Mouse (Mus musculus): ENCODE data around the gene Tatdn2.

Tatdn2 gene

DNA sequence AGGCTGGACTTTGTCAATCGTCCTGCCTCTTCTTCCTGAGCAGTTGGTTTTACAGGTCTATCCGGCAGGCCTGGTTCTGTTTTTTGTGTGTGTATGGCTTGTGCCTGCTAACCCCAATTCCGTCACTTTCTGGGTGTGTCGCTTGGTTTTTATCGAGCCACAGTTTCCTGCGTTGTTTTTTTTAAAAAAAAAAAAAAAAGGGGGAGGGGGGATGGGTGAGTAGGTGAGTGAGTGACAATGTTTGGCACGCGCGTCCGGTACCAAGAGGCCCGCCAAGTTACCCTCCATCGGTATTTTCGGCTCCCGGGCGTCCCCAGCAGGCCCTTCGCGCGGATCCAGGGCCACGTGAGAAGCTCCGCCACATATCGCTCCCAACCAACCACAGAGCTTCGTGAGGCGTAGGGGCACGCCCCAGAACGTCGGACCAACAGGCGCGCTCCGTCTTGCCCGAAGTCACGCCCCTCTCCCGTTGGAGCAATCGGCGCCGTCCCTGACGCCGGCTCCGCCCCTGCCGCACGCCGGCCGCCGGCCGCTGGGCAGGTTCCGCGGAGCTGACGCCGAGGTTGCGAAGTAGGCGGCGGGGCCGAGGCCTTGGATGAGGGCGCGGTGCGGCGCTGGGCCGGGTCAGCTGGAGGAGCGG is at the start of gene Tatdn2:
Gene Tatdn2, plus strand, starts transcription at position 469 of the 640 bp plus-strand sequence.
- DNase-seq (ENCODE audit: low spot score), result peak; percentile 87

DNA sequence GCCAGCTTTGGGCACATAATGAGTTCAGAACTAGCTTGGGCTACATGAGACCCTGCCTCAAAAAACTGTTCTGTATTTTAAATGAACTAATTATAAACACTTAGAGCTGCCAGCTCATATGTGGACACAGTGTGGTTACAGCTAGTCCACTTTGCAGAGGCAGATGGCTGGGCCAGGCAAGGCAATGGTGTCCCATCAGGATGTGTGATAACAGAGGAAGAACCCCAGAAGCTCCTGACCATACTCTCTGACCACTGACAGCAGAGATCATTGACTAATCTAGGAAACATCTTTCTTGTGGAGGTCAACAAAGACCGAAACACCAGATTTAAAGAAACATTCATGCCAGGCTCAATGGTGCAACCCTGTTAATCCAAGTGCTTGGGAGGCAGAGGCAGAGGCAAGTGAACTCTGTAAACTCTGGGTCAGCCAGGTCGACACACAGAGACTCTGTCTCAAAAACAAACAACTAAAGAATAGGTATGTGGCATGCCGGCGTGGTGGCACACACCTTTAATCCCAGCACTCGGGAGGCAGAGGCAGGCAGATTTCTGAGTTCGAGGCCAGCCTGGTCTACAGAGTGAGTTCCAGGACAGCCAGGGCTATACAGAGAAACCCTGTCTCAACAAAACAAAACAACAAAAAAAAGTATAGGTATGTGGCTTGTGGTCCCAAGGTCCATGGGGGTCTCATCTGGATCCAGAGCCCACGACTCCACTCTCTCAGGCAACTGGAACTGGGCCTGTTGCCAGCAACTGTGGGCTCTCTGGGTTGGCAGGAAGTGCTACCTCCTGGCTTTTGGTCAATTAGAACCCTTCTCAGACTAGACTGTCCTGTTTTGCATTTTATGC is 47.3 kb upstream of the Tatdn2 start:
- DNase-seq (ENCODE audit: low spot score), result no peak

DNA sequence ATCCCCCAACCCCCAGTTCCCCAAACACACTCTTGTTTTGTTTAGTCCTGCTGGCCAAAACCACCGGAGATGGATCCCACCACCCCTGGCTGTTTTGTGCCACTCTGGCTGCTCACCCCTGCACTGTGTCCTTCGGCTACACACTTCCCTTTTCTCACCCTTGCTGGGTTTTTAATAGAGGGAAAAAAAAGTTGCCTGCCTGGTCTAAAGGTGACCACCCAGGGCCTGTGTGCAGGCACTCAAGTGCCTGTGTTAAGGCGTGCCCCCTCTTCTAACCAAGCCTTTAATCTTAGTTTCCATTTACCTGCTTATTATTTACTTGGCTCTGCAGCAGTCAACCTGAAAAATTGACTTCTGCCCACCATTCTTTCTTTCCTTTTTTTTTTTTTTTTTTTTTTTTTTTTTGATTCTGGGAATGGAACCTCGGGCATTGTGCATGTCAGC is 46.6 kb upstream of the Tatdn2 start:
- no peak for DNase-seq (ENCODE audit: low spot score)

DNA sequence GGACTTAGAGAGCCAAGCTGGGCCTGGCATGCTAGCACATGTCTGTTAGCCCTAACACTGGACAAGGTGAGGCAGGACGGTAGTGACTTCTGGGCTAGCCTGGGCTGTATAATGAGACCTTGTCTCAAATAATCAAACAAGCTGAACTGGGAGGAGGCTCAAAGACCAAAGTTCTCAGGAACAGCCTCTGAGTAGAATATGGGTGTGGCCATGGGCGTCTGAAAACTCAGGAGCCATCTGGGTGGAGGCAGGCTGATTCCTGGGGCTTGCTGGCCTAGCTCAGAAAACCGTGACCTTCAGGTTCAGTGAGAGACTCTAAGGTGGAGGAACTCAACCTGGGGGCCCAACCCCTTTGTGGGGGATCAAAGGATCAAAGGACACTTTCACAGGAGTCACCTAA is 45.2 kb upstream of the Tatdn2 start:
- DNase-seq (ENCODE audit: low spot score), result no peak

DNA sequence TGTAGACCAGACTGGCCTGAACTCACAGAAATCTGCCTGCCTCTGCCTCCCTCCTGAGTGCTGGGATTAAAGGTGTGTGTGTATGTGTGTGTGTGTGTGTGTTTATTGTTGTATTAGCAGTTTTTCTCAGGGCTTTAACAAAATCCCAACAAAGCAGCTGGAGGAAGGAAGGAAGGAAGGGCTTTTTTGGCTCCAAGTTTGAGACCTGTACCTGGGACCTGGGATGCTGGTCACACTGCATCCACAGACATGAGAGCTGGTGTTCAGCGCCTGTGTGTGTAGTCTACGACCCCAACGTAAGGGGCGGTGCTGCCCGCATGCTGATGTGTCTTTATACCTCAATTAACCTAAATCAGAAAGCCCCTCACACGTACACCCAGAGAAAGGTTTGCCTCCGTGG is 43.3 kb upstream of the Tatdn2 start:
- DNase-seq (ENCODE audit: low spot score), result no peak

DNA sequence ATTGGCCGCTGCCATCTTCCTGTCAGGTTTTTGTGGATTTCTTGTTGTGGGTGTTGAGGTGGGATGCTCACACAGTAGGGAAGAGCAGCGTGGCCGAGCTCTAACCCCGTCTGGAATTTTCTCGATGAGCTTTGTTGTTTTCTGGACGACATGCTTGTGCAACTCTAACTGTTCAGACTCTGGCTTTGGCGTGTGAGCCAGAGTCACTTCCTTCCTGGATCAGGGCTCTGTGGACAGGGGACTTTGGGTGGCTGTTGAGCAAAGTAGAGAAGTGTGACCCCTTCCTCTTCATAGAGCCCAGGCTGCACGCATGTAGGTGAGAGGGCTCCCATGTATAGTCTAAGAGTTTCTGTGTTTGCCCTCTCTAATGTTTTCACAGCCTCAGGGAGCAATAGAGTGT is 42.7 kb upstream of the Tatdn2 start:
- no peak for DNase-seq (ENCODE audit: low spot score)

DNA sequence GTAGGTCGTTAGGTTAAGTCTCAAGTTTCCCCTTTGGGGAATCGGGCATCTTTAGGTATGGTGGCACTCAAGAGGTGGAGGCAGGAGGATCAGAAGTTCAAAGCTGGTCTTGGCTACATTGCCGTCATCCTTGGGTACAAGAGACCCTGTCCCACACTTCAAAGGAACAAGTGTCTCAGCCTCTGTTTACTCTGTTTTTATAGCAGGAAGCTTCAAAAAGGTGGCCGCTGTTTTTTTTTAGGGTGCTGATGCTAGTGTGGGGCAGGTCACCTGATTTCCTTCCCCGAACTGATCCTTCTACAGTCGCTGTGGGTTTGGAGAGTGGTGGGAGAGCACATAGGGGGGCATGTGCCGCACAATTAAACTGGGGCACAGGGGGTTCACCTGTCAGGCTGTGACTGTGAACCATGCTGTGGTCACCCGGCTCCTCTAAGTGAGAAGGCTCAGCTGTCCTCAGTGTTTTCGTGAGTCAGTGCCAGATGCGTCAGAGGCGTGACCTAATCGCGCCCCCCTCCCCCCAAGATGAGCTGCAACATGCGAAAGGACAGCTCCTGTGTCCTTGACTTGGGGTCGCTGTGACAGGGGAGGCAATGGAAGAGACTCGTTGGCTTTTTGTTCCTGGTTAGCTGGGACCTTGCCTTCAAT is 42.0 kb upstream of the Tatdn2 start:
- no peak for DNase-seq (ENCODE audit: low spot score)

DNA sequence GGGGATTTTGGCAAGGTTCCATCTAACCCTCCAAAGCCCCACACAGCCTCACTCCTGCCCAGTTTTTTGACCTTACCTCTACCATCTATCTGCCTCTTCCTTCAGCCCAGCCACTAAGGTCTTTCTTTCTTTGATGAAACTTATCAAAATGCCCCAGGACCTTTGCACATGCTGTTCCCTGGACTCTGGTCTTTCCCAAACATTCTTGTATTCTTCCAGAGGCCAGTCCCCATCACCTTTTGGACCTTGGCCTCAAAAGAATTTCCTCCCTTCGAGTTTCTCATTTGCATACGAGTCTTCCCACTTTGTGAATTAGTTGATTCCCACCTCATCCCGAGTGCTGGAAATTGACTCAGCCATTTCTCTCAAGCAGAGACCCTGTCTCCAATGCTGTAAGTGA is 41.4 kb upstream of the Tatdn2 start:
- no peak for DNase-seq (ENCODE audit: low spot score)

DNA sequence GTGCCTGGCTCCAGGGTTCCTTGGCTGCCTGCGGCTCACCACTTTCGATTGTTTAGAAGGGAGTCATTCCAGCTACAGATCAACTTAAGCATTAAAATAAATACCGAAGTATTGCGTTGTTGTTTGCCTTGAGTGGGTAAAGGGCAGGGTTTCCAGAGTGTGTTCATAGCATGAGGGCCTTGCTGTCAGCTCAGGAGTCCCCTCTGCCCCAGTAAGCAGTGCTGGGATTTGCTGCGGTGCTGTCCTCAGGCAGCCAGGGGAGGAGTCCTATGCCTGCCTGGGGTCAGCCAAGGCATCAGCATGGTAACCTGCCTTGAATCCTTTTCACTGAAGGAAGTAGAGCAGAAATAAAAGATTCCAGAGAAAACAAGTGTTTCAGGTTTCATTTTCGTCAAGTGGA is 40.0 kb upstream of the Tatdn2 start:
- no peak for DNase-seq (ENCODE audit: low spot score)

DNA sequence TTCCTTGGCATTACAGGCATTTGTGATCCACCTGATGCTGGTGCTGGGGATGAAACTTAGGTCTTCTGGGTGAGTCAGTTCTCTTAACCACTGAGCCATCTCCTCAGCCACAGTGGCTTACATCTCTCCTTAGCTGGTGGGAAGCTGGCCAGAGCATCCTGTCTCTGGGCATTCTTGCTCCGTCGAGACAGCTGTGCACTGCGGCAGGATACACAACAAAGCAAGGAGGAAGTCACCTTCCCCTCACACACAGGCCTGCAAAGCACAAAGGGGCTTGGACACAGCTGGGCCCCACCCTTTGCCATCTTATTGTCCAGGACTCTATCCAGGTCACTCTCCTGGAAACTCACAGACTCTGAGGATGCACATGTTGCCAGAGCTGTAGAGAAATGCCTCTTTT is 38.6 kb upstream of the Tatdn2 start:
- DNase-seq (ENCODE audit: low spot score), result no peak

DNA sequence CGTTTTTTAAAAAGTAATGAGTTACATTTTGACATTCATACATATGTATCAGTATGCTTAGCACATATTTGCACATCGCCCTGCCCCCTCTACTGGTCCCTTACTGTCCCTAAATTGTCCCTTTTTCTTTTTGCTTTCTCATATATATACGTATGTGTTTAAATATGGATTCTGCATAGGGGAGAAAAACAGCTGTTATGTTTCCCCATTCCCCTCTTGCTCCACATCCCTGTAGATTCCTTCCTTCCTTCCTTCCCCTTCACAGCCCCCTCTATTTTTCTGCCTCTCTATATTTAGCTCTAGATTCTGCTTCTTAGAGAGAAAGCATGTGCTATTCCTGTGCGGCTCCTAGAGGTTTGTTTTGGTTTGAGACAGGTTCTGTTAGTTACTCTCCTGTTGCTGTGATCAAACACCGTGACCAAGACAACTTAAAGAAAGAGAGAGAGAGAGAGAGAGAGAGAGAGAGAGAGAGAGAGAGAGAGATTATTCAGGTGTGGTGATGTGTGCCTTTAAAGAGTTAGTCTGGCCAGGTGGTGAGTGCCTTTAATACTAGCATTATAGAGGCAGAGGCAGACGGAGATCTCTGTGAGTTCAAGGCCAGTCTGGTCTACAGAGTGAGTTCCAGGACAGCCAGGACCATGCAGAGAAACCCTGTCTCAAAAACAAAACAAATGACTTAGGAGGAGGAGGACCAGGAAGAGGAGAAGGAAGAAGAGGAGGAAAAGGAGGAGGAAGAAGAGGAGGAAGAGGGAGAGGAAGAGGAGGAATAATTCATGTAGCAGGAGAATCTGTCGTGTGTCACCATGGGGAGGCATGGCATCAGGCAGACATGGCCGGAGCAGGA is 37.0 kb upstream of the Tatdn2 start:
- DNase-seq (ENCODE audit: low spot score), result no peak

DNA sequence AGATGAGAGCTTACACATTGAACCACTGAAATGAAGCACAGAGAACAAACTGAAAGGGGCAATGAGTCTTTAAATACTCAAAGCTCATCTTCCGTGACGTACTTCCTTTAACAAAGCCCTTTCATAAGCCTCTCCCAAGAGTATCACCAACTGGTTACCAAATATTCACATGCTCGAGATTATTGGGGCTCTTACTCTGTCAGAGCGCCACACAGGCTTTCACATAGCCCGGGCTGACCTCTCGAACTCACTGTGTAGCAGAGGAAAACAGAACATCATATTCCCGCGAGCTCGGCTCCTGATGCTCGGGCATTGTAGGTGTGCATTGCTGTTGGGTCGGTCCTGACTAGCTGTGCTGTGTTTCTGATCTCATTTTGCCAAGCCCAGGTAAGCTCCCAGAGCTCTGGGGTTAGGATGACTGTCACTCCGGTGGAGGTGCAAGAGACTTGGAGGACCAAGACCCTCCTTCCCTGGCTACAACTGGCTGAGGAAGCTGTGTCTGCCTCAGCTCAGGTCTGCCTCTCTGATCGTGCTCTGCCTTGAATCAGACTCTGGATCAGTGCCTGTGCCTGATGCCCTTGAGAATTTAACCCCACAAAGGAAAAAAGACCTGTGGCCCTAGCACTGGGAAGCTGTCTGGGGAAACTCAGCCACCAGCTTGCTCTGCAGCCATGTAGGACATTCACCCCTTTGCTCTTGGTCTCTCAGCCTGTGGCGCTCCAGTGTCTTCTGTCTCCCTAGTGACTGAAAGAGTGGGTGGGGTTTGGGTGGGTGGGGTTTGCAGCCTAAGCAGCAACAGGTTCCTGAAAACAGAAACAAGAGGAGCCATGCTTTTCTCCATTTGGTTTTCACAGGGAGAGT is 36.1 kb upstream of the Tatdn2 start:
- DNase-seq (ENCODE audit: low spot score), result no peak

DNA sequence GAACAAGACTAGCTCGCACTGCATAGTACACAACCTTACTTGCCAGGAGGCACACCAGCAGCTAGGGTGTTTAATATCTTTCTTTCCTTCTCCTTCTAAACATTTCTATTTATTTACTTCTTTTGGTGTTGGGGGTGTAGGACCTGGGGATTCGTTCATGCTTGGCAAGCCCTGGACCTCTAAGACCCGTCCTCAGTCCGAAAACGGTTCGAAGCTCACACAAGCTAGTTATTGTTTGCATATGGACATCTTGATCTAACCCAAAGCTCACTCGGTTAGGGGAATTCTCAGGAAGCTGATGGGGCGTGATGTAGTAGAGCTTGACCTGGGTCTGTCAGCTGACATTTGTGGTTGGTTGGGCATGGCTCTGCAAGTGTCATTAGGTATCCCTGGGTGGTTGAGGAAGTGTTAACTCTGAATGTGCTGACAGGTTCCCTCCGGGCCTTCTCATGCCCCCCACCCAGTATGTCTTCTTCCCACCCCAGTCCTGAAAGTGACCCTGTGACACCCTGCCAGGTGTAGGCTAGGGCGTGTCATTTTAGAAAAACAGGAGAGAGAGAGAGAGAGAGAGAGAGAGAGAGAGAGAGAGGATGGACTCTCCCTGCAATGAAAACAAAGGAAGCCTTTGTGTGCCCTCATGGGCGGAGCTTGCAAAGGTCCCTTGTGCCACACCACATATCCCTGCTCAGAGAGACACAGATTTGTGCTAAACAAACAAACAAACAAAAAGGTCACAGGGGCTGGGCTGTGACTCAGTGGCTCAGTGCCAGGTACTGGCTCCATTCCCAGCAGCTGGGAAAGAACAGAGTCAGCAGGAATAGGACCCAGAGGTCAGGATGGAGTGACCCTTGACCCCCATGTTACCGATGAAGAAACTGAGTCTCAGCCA is 35.3 kb upstream of the Tatdn2 start:
- no peak for DNase-seq (ENCODE audit: low spot score)

DNA sequence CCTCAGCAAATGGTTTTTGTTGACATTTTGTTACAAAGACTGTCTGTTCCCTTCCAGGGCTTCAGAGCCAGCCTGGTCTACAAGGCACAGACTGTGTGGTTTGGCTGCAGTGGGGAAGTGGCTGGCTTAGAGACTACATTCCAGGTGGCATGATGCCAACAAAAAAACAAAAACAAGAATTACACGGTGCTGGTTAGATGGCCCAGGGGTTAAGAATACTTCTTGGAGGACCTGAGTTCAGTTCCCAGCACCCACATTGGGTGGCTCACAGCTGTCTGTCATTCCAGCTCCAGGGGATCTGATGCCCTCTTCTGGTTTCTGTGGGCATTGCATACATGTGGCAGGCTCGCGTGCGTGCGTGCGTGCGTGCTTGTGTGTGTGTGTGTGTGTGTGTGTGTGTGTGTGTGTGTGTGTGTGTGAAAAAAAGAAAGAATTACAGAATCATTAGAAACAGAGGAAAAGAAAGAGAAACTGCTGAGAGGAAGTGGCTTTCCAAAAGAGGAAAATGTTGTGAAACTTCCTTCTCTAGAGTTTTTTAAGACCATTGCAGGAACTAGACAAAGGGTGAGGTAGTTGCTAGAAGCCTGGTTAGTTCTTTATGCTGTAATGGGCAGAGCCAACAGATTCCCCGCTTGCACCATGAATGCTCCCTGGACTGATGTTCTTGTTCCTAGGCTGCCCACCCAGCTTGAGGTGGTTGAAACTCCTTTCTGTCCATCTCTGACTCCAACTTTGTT is 33.7 kb upstream of the Tatdn2 start:
- no peak for DNase-seq (ENCODE audit: low spot score)

DNA sequence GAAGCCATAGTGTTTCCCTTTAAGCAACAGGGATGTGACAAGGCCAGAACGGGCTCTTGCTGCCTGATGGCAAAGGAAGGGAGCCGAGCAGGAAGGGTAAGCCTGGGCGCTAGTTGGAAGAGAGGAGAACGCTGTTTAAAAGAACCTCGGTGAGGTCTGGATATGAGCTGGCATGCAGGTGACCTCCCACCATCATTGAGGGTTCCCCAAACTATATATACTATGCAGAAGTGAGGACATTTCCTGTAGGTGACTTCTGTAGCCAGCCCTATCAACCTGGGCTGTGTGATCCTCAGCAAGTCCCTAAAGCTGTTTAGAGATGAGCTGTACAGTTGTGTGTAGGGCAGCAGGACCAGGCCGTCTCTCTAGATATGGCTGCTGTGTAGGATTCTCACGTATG is 32.5 kb upstream of the Tatdn2 start:
- no peak for DNase-seq (ENCODE audit: low spot score)

DNA sequence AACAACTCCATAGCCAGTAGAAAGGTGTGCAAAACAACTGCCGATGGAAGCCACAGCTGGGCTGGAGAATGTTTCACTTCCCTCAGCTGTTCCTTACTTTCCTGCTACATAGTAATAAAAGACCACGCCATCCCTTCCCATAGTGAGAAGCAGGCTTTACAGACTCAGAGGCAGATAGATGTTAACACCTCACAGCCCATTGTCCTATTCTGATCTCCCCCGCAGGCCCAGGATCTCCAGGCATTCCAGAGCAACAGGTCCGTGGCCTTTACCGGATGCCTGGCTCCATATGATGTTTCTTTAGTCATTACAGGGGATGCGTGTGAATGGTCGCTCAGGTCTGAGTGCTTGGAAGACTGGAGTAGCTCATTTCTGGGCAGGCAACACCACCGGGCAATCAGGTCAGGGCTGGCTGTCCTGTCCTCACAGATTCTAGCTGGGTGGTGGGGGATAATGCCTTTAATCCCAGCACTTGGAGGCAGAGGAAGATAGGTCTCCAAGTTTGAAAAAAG is 29.2 kb upstream of the Tatdn2 start:
- DNase-seq (ENCODE audit: low spot score), result no peak

DNA sequence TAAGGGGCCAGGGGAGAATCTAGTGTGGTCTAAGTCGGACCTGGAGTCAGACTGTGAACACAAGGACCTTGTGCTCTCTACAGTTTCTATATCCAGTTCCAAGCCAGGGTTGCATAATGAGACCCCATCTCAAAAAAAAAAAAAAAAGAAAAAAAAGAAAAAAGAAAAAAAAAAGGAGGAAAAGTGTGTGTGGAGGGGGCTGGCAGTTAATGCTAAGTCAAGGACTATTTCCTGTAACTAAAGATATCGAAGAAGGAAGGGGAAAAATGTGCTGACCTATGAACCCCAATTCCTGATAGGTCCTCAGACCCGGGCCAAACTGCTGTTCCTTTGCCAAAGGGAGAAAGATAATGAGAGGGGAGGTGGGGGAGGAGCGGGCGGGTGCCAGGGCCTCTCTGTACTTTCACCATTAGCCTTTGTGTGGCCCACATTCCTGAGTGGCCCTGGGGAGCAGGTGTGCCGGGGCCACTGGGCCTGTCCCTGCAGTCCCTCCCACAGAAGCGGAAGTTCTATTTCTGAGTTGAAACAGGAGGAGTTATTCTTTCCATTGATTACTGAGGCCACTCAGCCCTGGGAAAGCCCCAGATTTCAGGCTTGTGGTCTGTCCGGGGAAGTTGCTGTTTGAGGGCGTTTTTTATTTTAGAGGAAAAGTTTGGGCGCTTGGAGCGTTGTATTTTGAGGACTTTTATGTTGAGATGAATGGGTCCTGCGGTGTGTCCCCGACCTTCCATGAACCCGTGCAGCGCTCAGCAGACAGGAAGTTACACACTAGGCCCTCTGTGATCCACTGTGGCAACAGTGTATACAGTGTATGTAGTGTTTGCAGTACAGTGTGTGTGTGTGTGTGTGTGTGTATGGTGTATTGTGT is 28.3 kb upstream of the Tatdn2 start:
- DNase-seq (ENCODE audit: low spot score), result no peak

DNA sequence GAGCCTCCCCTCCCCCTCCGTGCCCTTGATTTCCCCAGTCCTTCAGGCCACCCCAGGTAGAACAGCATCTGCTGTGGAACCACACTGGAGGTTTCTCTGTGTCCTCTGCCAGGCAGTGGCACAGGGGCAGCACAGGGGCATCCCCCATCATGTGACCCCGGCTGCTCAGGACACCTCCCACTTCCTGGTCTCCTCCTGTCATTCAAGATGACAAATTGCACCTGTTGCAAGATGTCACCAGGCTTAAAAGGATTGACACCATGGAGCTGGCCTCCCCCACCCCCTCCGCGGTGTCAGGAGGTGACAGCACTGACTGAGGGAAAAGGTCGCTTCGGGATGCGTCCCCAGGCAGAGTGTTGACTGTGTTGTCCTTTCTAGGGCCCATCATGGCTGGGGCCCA is 27.0 kb upstream of the Tatdn2 start:
- no peak for DNase-seq (ENCODE audit: low spot score)

Data from layer of hippocampus, adult 9-10 months (tissue).